Mouse (Mus musculus) adrenal gland, adult 8-10 months (tissue): ENCODE data around the gene Itgae. TPM values are rescaled to one million over a fixed set of nuclear protein-coding genes. Genes with fewer than 3 reads are reported as not detected.

ENCODE experiments used
- DNase-seq: peaks from one replicate; pipeline ENCODE4 v3.0.0; 2022
- total RNA-seq, 4 experiments: library from RNA; stranded (reverse); gene quantifications; 2 replicates each; pipeline ENCODE4 v1.2.4; 2022

Itgae gene
- under 1 TPM; 0.49 to 0.91 (median 0.60) TPM for total RNA-seq

DNA sequence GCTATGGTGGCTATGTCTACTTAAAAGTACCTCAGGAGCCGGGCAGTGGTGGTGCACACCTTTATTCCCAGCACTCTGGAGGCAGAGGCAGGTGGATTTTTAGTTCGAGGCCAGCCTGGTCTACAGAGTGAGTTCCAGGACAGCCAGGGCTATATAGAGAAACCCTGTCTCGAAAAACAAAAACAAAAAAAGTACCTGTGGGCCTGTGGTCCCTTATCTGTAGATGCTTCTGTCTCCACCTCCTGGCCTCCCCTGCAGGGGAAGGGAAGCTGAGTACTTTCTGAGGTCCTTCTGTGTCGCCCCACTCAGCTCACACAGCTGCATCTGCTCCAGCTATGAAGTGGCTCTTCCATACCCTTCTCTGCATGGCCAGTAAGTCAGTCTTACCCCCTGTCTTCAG is at the start of gene Itgae:
TSS of gene Itgae (plus strand) at position 301 of the 400 bp plus-strand sequence.
- DNase-seq: no peak

DNA sequence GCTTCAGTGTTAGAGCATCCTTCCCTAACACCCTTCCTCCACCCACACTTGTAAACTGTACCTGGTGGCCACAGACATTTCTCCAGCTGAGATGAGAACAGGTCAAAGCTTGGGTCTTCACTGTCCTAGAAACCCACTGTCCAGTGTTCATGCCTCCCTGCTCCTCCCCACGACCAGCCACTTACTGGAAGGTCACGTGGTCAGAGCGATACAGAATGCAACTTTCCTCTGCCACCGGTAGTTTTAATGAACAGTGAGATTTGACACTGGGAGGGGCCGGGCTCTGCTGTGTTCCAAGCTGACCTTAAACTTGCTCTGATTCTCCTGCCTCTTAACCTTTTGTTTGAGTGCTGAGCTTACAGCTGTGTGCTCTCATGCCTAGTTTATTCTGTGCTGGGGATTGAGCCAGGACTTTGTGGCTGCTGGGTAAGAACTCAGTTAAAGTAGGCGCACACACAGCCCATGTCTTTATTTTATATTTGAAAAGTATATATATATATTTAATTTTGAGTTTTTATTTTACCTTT is 46.1 kb upstream of the Itgae start:
- no peak for DNase-seq

DNA sequence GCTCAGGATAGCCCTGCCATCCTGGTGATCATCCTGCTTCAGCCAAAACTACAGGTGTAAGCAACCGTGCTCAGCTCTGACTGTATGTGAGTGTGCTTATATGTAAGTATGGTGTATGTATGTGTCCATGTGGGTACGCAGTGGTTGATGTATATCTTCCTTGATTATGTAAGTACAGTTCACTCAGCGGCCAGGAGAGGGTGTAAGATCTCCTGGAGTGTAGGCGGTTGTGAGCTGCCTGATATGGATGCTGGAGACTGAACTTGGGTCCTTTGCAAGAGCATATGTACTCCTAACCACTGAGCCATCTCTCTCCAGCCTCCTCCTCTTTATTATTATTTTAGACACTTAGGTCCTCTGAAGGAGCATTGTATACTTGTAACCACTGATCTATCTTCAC is 45.6 kb upstream of the Itgae start:
- no peak for DNase-seq

DNA sequence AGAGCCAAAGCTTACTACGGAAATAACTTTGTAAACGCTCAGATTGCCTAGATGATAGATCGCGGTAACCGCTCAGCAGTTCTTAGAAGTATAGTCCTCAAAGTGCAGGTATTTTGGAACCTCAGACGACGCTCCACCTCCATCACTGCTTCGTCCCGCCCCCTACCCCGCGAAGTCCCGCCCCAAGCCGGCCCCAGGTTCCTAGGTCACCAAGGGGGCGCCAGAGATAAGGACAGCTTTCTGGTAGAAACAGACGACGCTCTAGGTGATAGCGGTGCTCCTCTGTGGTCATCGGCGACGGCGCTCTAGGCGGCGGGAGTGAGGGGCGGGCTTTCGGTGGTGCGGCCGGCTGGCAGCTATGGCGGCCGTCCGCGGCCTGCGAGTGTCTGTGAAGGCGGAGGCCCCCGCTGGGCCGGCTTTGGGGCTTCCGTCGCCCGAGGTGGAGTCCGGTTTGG is 42.8 kb upstream of the Itgae start, which contains the start of gene Ncbp3:
TSS of gene Ncbp3 (plus strand) at position 242 of the 455 bp plus-strand sequence.
- peak; percentile 93 for DNase-seq

DNA sequence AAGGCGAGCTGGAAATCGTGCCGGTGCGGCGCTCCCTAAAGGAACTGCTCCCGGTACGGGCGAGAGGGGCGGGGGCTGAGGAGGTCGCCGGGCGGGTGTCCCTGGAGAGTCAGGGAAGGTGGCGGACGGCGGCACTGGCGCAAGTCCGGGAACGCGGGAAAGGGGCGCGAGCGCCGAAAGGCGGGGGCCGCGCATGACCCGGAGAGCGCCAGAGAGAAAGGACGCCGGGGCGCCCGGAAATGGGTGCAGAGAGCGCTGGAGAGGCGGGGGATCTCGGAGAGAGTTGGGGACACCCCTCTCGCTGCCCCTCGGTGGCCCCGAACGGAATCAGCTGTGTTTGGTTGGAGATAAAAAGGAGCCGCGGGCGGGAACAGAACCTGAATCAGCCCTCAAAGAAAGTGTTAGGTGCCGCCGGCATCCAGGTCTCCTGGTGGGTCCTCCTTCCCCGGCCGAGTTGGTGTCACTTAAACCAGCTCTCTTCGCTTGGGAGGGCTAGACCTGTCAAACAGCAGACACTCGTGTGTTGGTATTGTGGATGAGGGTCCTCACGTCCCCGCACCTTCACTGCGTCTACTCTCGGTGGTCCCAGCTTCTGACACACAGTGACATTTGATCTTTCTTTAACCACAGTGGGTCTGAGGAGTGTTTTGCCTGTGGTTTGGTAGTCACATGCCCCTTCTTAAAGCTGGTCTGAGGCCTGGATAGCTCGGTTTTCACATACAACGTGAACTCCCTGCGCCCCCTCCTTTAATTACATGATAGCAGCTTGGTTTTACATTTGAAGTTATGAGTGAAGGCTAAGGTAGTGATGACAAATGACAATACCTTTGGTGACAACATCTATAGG is 42.1 kb upstream of the Itgae start:
- DNase-seq: no peak

DNA sequence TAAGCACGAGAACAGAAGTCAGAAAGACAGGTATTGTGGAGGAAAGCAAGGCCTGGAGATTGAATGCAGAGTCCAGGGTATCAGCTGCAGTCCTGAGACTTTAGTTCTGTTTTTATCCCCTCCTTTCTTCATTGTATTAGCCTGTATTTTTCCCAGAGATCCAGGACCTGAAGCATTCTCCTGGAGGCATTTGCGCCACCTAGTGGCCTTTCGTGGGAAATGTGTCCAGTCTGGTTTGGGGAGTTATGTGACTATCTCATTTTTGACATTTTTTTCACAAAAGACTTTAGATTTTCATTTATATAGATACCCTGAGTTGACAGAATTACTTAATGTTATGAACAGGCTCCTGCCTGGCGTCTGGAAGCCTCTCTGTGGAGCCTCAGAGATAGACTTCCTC is 41.0 kb upstream of the Itgae start:
- peak; percentile 58 for DNase-seq

DNA sequence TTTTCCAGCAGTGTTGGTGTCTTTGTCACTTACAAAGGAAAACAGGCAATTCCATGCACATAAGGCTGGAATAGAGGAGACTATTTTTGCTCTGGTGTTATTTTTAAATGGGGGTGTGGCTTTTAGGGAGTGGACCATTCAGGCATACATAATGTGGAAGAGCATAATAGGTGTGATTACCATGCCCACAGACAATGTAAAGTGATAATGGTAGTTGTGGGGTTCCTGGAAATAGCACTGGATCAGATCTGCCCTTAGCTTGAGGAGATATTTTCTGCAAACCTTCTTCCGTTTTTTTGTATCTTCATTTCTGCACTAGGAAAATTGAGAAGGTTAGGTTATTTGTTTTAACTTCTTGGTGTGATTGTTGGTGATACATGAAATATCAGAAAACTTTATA is 37.6 kb upstream of the Itgae start:
- no peak for DNase-seq

DNA sequence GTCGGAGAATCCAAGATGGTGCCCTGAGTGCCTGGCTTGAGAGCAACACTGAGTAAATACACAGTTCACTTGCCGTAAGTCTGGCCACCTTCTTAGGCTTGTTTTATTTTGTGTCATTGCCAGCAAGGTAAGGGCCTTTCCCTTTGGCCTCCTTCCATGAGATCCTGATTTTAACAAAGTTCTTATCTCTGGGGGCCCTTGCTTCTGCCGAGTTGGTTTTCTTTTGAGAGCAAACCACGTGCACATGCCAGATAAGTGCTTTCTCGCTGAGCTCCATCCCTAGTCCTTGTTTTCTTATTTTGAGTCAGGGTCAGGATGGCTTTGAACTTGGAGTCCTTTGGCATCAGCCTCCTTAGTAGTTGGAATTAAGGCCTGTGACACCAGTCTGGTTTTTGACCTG is 32.7 kb upstream of the Itgae start:
- no peak for DNase-seq

DNA sequence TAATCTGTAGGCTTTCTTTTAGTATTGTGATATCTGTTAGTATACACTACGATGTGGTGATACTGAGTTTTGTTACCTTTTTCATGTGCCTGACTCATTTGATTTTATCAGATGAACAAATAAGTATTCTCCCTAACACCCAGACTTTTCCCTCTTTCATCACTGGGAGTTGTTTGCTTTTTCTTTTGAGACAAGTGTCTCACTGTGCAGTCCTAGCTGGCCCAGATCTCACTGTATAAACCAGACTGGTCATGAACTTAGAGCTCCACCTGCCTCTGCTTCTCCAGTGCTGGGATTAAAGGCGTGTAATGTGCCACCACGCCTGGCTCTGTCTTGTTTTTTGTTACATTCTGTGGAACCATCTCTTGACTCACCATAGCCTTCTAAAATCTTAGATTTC is 30.8 kb upstream of the Itgae start:
- DNase-seq: no peak

DNA sequence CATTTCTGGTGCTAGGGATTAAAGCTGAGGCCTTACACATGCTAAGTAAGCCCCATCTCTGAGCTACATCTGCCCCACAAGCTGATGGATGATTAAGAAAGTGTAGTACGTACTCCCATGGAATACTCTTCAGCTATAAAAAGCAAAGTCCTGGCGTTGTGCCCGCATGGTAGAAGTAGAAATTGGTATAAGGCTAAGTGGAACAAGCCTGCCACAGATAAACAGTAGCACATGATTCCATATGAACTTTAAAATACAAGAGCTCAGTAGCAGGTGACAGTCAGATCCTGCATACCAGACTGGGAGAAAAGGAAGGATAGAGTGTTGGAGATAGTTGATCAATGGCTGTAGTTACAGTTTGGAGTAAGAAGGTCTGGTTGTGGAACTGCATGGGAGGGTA is 29.0 kb upstream of the Itgae start:
- DNase-seq: no peak

DNA sequence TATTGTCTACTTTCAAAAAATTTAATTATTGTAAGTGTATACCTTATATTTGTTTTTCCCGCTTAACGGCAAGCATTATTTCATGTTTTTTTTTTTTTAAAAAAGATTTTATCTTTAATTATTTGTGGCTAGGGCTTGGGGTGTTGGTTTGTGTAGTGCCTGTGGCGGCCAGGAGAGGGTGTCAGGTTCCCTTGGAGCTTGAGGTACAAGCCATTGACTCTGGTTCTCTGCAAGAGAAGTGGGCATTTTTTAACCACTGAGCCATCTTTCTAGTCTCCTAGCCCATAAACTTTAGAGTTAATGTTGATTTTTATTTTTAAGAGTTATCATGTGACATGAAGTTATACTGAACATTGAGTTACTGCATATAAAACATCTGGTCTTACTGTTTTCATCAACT is 18.5 kb upstream of the Itgae start:
- no peak for DNase-seq

DNA sequence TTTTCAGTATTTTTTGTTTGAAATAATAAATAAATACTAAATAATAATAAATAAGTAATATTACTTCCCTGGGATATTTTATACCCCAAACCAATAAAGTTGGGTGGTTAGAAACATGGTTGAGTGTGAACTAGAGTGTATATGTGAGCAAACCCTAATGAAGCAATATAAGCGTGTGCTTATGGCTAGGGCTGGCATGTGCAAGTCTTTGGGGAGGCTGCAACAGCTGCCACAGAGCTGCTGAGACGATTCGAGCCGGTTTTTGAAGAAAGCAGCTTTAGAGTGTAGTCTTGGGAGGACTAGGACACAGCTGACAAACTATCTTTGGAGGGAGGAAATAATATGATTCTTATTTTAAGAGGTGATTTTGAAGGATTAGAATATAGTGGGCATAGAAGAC is 14.1 kb upstream of the Itgae start:
- DNase-seq: no peak

DNA sequence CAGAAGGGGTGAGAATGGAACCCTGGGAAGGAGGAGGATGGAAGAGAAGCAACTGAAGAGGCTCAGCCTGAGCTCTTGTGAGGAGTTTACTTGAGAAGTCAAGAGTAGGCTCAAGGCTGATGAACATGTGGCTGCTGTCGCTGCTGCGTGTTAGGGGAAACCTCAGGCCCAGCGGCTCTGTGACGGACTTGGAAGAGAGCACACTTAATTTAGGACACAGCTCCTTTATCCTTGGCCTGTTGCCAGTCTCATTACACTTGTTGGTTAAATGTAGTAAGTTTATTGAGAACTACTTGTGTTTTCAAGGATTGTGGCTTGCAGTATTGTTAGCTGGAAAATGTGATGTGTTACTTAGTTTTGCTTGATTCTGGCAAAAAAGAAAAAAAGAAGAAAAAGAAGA is 13.7 kb upstream of the Itgae start:
- no peak for DNase-seq

DNA sequence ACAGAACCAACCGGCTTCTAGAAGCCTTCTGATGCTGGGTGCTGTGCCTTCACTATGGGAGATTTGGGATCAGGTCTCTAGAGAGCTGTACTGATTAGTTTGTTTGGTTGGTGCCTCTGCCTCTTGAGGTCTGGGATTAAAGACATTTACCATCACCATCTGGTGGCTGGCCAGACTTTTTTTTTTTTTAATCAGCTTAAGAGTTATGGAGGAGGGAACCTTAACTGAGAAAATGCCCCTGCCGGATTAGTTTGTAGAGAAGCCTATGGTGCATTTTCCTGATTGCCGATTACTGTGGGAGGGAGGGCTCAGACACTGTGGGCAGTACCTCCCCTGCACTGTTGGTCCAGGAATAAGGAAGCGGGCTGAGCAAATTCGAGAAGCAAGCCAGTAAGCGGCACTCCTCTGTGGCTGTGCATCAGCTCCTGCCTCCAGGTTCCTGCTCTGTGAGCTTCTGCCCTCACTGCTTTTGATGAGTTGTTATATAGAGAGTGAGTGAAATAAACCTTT is 13.1 kb upstream of the Itgae start:
- DNase-seq: no peak

DNA sequence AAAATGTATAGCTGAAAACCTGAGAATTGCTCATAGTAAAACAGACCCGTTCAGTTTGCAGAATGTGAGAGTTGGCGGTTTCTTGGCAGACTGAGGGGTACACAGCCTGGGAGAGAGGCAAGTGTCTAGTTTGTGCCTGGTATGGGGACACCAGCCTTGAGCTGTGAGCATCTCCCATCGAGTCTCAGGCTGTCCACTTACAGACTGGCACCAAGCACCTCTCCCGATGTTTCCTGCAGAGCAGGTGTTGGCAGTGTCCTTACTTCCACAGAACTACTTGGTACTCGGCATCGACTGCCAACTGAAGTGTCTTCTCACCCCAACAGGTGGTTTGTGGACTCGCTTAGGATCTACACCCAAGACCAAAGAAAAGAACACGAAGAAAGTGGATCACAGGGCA is 11.8 kb upstream of the Itgae start:
- no peak for DNase-seq

DNA sequence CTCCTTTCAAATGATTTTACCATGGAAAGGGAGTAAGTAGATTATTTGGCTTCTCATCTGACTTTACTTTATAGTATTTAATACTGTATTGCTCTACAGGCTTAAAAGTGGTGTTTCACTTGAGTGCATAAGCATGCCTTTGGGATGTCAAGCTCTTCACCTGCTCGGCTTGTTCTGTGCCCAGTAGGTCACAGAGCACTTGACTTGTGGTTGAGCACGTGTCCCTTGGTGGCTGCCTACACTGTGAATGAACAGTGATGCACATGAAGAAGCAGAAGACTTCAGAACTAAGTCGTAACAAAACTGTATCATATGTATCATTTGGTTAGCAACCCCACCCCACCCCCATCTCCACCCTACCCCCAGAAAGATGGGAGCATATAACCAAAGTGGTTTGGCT is 10.1 kb upstream of the Itgae start:
- no peak for DNase-seq

DNA sequence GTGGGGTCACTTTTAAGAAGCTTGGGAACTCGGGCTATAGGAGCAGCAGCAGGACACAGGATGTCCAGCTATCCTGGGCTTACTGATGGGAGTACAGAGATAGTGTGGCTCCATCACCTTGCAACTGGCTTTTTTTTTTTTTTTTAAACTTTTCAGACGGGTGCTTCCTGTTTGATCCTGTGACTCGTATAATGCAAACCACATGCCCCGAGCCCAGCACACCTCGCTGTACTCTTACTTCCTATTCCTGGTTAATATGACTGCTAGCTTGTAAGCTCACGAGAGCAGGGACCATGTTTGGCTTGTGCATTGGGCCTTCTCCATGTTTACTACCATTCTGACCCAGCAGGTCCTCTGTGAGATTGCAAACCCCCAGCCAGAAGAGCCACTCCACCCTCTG is 6.1 kb upstream of the Itgae start:
- no peak for DNase-seq

DNA sequence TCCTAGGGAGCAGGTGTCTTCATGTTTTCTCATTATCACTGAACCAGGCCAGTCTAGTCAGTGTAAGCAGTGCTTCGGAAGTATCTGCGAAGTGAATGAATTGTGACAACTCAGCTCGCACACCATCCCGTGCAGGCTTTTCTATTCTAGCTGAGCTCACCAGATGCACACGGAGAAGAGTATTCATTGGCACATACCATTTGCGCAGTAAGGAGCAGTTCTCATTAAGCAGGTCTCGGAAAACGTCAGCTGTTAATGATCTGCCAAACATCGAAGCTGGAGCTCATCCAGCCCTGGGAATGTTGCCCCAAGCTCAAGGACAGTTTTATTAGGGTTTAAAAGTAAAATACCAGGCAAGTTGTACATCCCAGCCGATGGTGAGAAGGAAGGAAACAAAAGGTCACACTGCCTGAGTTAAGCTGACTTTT is 5.6 kb upstream of the Itgae start:
- DNase-seq: no peak

DNA sequence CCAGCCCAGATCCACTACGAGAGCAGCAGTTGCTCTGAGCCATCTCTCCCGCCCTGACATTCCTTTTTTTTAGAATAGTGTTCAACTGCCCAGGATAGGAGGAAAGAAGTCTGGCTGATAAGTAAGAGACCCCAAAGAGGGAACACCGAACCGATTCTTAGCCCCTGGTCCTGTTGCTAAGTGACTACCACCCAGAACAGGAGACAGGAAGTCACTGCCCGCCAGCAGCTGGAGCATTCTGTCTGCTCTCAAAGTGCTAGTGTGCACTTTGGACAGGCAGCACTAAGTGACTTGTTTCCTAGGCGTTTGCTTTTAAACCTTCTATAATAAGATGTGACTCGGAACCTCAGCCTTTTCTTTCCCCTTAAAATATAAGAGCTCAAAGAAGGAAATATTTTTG is 5.0 kb upstream of the Itgae start:
- no peak for DNase-seq

DNA sequence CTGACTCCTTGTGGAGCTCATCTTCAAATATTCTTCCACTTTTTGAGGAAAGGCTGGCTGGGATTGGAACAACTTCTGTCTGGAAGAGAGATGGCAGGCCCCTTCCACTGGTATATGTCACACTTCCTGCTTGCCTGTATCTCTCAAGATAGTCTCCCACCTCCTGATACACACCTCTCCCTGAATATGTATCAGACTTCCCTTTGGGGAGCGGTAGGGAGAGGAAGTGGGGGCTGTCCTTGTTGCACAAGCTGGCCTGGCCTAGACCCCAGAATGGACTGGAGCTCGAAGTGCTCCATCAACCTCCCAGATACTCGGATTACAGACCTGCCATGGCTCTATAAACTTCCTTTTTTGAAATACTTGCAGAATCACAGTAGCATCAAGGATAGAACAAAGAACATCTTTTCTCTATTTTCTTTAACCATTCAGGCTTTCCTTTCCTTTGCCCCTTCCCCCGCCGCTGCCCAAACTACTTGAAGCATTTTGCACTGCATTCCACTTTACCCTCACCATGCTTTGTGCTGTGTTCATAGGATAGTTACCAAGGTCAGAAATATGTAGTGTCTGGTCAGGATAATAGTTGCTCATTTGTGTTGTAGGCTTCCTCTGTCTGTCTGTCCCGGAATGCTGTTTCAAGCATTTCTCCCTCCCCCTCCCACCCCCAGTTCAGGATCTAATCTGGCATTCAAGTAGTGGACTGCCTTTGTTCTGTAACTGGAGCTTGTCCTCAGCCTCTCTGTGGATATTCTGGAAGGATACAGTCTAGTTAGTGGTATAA is 2.5 kb upstream of the Itgae start:
- DNase-seq: no peak

DNA sequence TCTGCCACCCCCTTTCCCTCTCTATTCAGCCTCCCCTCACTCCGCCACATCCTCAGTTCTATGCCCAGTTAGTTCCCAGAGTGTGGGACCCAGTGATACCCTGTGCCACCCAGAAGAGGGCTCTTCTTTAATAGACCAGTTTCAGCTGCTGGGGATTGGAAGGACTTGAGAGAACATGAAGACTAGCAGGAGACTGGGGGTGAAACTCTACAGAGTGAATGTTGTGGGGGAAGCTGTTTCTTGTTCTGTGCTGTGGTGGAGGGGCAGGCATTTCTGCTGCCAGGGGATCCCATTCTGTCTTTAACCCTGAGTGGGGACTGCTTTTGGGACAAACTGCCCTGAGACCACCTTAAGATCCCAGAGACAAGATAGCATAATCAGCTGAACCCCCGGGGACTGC is 443 bp downstream of the Itgae start:
- no peak for DNase-seq

DNA sequence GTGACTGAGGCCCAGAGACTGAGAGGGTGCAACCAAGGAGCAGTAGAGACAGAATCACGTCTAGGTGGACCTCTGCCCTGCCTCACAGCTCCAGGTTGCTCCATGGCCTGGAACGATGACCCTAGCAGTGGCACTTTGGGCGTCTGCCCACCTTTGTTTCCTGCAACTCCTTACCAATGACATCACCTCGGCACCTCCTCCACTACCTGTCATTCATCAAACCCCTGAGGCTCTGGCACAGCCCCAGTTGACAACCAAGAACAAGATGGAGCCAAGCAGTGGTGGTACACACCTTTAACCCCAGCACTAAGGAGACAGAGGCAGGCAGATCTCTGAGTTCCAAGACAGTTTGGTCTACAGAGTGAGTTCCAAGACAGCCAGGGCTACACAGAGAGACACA is 1.7 kb downstream of the Itgae start:
- DNase-seq: no peak

DNA sequence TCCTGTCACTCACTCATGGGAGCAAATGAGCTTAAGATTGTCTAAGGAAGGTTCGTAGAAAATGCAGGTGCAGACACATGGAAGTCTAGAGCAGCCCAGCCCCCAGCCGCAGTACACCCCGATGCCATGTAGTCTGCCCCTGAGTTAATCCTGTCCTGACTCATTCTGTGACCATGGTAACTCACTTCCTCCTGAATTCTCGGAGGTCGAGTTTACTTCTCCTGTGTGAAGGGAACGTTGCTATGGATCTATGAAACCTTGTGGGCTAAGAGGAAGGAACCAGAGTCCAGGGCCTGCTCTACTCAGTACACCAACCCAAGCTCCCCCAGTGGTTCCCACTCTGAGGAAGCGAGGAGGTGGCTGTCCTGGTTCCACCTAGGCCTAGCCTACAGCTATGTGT is 2.5 kb downstream of the Itgae start:
- no peak for DNase-seq
